Mouse (Mus musculus) megakaryocyte, embryonic 14.5 days (primary cell): ENCODE measurements at regions not wholly inside any gene's neighbourhood (a gene's known extent, or its start where the extent isn't known, plus 50 kb on each side); places are given as distances from the start of the nearest gene placed in this dataset.

Source experiments
- H3K27me3 ChIP-seq: replicated peaks from 2 replicates; pipeline ENCODE3; 2012; ENCODE audit warnings: inconsistent platforms
- H3K36me3 ChIP-seq: replicated peaks from 2 replicates; pipeline ENCODE3; 2012; ENCODE audit warnings: low read length, inconsistent platforms, mixed read lengths
- H3K4me1 ChIP-seq: 2 replicates; pipeline ENCODE4 v1.6.1; 2012; ENCODE audit warnings: inconsistent platforms
- H3K4me3 ChIP-seq: replicated peaks from 2 replicates; pipeline ENCODE3; 2012; ENCODE audit warnings: moderate library complexity, mild to moderate bottlenecking, inconsistent platforms
- H3K9me3 ChIP-seq: 2 replicates; pipeline ENCODE4 v1.6.1; 2012; ENCODE audit warnings: inconsistent platforms
- FLI1 ChIP-seq: IDR thresholded peaks from 2 replicates; pipeline ENCODE4 v1.6.1; 2012; ENCODE audit warnings: low read length, inconsistent platforms, mixed read lengths
- GATA1 ChIP-seq: IDR thresholded peaks from 3 replicates; pipeline ENCODE4 v1.6.1; 2012; ENCODE audit warnings: mixed read lengths, low read length, inconsistent platforms, borderline replicate concordance

DNA sequence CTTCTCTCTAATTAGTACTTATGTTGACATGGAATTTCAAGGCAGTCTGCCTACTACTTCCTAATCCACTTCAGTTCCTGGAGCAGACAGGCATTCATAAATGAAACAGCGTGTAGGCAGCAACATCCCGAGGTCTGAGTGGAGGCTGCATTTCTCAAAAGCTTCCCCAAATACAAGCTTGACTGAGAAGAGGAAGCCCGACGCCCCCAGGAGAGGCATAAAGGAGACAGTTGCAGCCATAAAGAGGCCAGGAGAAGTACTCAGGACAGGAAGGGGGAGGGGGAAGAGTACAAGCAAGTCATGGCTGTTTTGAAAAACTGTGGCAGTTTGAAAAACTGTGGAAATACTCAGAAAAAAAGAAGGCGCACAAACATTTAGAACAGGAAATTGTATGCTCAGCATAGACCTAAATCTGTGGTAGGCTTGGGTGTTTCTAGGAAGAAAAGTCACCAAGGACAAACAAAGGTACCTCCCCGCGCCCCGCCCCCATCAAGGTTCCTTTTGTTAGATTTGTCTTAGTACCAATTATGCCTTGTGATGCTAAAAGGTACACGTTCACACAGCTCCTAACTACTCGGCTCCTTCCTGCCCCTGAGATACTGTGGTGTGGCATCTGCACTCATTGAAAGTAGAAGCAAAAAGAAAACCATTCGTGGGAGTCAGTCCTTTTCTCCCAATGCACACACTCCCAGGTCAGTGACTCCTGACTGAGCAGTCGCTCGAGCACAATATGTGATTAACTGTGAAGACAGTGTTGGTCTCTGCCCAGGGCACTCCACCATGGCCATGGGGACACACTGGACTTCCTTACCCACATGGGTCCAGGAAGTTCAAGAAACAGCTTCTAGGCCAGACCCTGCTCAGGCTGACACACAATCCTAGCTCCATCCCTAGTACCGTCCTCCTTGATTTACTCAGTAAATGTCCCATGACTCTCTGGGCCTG is 89.7 kb upstream of the Intu start:
- no peak for TF ChIP-seq FLI1
- peak overlapping the region; percentile 16 for H3K4me3 ChIP-seq
- no peaks in the 10 kb centered on the region for H3K9me3 ChIP-seq
- H3K4me1 ChIP-seq = peaks cover 25% of the 10 kb centered on the region
- H3K36me3 ChIP-seq = no peaks in the 10 kb centered on the region
- H3K27me3 ChIP-seq = peaks cover 7% of the 10 kb centered on the region

GRCm38 (mm10) chr3:40443788-40444595 is 87.1 kb upstream of the Intu start:
- TF ChIP-seq FLI1 (no peak), GATA1 (no peak)
- Histone ChIP-seq H3K4me3 (peak overlapping the region; percentile 64), H3K4me1 (peaks cover 39% of the 10 kb centered on the region), H3K9me3 (no peaks in the 10 kb centered on the region), H3K27me3 (peaks cover 7% of the 10 kb centered on the region), H3K36me3 (no peaks in the 10 kb centered on the region)

GRCm38 (mm10) chr3:40452958-40453357 is 78.1 kb upstream of the Intu start:
- Histone ChIP-seq H3K27me3 (no peaks in the 10 kb centered on the region), H3K4me1 (peaks cover 42% of the 10 kb centered on the region), H3K36me3 (no peaks in the 10 kb centered on the region), H3K4me3 (no peak overlapping the region), H3K9me3 (0 out of 2 replicates have a peak, but pooled peaks cover 4% of the 10 kb centered on the region)
- TF ChIP-seq FLI1 (no peak), GATA1 (no peak)

GRCm38 (mm10) chr3:40453552-40453951 is 77.5 kb upstream of the Intu start:
- Histone ChIP-seq H3K4me1 (peaks cover 43% of the 10 kb centered on the region), H3K4me3 (no peak overlapping the region), H3K27me3 (peaks cover 3% of the 10 kb centered on the region), H3K9me3 (0 out of 2 replicates have a peak, but pooled peaks cover 4% of the 10 kb centered on the region), H3K36me3 (no peaks in the 10 kb centered on the region)
- no peak for TF ChIP-seq FLI1
- no peak for TF ChIP-seq GATA1

- no peaks in the 10 kb centered on the region for H3K36me3 ChIP-seq
- H3K4me3 ChIP-seq = no peak overlapping the region
- no peaks in the 10 kb centered on the region for H3K9me3 ChIP-seq
- peaks cover 4% of the 10 kb centered on the region for H3K27me3 ChIP-seq
- H3K4me1 ChIP-seq = peaks cover 30% of the 10 kb centered on the region
- TF ChIP-seq GATA1 (no peak), FLI1 (no peak)
Observed at GRCm38 (mm10) chr3:40456070-40456469, 75.0 kb upstream of the Intu start.

DNA sequence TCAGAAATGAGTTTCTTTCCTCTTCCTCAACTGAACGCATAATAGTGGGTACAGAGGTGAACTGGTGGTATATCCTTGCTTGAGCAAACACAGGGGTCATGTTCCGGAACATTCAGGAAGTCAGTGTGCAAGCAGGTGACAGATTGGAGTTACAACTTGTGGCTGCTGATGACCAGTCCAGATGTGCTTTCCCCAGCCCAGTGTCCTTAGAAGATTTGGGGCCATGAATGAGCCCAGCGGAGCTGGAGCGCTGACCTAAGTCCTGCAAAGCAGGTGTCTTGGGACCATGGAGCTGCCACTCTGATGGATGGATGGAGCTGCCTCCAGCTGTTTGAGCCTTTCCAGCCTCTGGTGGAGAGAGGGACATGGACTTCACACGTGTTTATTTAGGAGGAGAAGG is 72.6 kb upstream of the Intu start:
- H3K4me3 ChIP-seq = no peak overlapping the region
- H3K4me1 ChIP-seq = peaks cover 31% of the 10 kb centered on the region
- H3K27me3 ChIP-seq = peaks cover 4% of the 10 kb centered on the region
- TF ChIP-seq GATA1 = no peak
- TF ChIP-seq FLI1 = no peak
- H3K9me3 ChIP-seq = no peaks in the 10 kb centered on the region
- H3K36me3 ChIP-seq = no peaks in the 10 kb centered on the region

- H3K4me1 ChIP-seq = peaks cover 16% of the 10 kb centered on the region
- peaks cover 5% of the 10 kb centered on the region for H3K9me3 ChIP-seq
- peaks cover 2% of the 10 kb centered on the region for H3K27me3 ChIP-seq
- no peak overlapping the region for H3K4me3 ChIP-seq
- TF ChIP-seq FLI1 (no peak), GATA1 (no peak)
- peaks cover 3% of the 10 kb centered on the region for H3K36me3 ChIP-seq
Observed at GRCm38 (mm10) chr3:40463446-40463845, 67.6 kb upstream of the Intu start.

GRCm38 (mm10) chr3:40470101-40470500 is 61.0 kb upstream of the Intu start:
- no peak for TF ChIP-seq FLI1
- TF ChIP-seq GATA1 = no peak
- Histone ChIP-seq H3K4me1 (0 out of 2 replicates have a peak, but pooled peaks cover 6% of the 10 kb centered on the region), H3K36me3 (peaks cover 4% of the 10 kb centered on the region), H3K9me3 (peaks cover 10% of the 10 kb centered on the region), H3K4me3 (no peak overlapping the region), H3K27me3 (no peaks in the 10 kb centered on the region)

DNA sequence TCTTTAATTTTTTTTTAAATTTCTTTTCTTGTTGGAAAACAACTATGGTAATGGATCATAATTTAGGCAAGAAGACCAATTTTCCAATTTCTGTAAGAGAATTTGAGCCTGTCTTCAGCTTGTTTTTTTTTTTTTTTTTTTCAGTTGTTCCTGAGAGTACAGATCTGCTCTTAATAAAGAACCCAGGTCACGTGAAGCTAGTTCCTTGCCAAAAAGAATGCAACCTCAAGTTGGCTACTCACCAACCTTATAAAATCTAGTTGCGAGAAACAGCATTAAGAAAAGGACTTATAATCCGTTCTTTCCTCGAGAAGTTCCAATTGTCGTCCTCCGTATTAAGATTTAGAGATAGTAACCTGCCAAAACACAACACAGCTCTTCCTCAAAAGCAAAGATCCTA is 58.3 kb upstream of the Intu start:
- peaks cover 4% of the 10 kb centered on the region for H3K36me3 ChIP-seq
- peaks cover 10% of the 10 kb centered on the region for H3K9me3 ChIP-seq
- no peak for TF ChIP-seq FLI1
- no peak for TF ChIP-seq GATA1
- H3K27me3 ChIP-seq = no peaks in the 10 kb centered on the region
- peaks cover 15% of the 10 kb centered on the region; the same call in 1 of the 2 replicates for H3K4me1 ChIP-seq
- no peak overlapping the region for H3K4me3 ChIP-seq
